Mouse (Mus musculus) heart, embryonic 10.5 days (tissue): Measurements from ENCODE around the gene Paox. TPM values are rescaled to one million over a fixed set of nuclear protein-coding genes. Genes with fewer than 3 reads are reported as not detected.

Experiments used
- DNase-seq: peaks from one replicate; pipeline ENCODE4 v3.0.0-alpha.2; 2017; ENCODE audit warnings: low spot score
- H3K27ac ChIP-seq: fragments of 300-500 bp; sonication (generic); 2 replicates; pipeline ENCODE4 v1.5.1; 2016; ENCODE audit warnings: mild to moderate bottlenecking
- H3K27me3 ChIP-seq: fragments of 300-500 bp; sonication (generic); 2 replicates; pipeline ENCODE4 v1.6.1; 2016; ENCODE audit warnings: mild to moderate bottlenecking; ENCODE audit not compliant: poor library complexity, insufficient read depth, severe bottlenecking
- H3K36me3 ChIP-seq: fragments of 300-500 bp; sonication (generic); 2 replicates; pipeline ENCODE4 v1.6.1; 2016; ENCODE audit warnings: mild to moderate bottlenecking, moderate library complexity
- H3K4me1 ChIP-seq: fragments of 300-500 bp; sonication (generic); 2 replicates; pipeline ENCODE4 v1.6.1; 2016; ENCODE audit warnings: mild to moderate bottlenecking
- H3K4me3 ChIP-seq: fragments of 300-500 bp; sonication (generic); 2 replicates; pipeline ENCODE4 v1.5.1; 2016; ENCODE audit warnings: mild to moderate bottlenecking, moderate library complexity
- H3K9me3 ChIP-seq: fragments of 300-500 bp; sonication (generic); 2 replicates; pipeline ENCODE4 v1.6.1; 2016; ENCODE audit warnings: mild to moderate bottlenecking, moderate library complexity
- WGBS: fragments of 180-500 bp; shearing (Covaris S2); methylation state at CpG from one replicate; pipeline ENCODE4 v1.1.7; 2016; 5-methylcytosine and 5-hydroxymethylcytosine counted together
- polyA plus RNA-seq: library from polyadenylated mRNA; unstranded; fragments of >200 nt; fragmentation: Nextera tagmentation; extraction: Ambion mirVana; gene quantifications from 2 replicates; pipeline ENCODE4 v1.2.1, GENCODE M21; 2016

Paox gene
- polyA plus RNA-seq, 1 experiment from 2014 or later: 20.2 TPM

DNA sequence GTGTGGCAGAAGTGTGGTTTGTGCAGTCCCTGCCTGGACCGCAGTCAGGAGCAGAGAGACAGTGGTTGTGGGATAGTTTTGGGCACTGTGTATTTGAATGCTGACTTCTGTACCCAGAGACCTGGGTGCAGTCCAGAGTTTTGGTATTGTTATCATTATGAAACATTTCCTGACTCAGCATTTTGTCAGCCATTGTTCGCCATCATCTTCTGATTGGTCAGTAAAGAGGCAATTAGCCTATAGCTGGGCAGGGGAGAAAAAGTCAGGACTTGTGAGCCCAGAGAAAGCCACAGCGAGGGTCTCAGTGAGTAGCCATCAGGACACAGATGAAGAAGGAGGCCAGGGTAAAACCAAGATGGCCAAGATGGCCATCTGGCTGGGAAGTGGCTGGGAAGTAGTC lies 44.8 kb downstream of the Paox start:
- Histone ChIP-seq H3K27me3 (peaks cover 37% of the 10 kb centered on the region), H3K36me3 (no peaks in the 10 kb centered on the region), H3K4me1 (no peaks in the 10 kb centered on the region), H3K9me3 (no peaks in the 10 kb centered on the region), H3K27ac (no peak overlapping the region), H3K4me3 (no peak overlapping the region)
- WGBS: 73% methylated on average over 3 of the region's 3 CpGs
- no peak for DNase-seq

DNA sequence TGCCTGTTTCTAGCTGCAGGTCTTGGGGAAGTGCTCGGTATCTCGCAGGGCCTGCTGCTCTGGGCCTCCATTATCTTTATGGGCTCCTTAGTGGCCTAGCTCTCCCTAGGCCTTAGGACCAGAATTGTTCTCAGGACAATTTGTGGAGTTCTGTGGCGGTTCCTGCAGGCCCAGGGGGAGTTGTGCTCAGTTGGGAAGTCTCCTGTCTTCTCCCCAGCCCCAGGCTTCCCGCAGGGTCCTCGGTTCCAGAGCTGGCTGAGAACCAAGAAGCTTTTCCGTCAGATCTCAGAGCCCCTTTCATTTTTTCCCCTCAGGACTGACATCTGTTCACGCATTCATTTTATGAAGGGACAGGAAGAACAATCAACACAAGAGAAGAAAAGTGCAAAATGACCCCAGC lies 49.1 kb downstream of the Paox start, which contains the start of gene Olfr522:
Gene Olfr522, minus strand, starts transcription at position 101 of the 400 bp plus-strand sequence.
- no peaks in the 10 kb centered on the region for H3K36me3 ChIP-seq
- H3K9me3 ChIP-seq: no peaks in the 10 kb centered on the region
- H3K4me3 ChIP-seq: no peak within 1 kb of the TSS
- H3K4me1 ChIP-seq: no peaks in the 10 kb centered on the region
- no peak within 1 kb of the TSS for H3K27ac ChIP-seq
- WGBS: 65% methylated on average over 7 of the region's 7 CpGs
- 0 out of 2 replicates have a peak, but pooled peaks cover 4% of the 10 kb centered on the region for H3K27me3 ChIP-seq
- no peak for DNase-seq

DNA sequence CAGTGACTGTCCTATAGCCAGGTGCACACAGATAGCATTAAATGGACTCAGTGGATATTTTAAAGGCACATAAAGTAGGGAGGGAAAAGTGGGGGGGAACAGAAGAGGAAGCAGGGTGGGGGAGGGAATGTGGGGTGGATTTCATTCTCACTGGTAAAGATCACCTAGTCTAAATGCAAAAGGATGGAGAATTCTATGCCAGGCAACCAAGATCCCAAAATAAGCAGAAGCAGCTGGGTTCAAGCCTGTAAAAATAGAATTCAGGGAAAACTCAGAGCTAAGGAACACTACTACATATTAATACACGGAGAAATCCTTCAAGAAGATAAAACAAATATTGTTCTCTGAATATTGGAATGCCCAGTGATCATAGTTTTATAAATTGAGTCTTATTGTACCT lies 52.4 kb downstream of the Paox start:
- DNase-seq: no peak
- Histone ChIP-seq H3K27me3 (no peaks in the 10 kb centered on the region; the same call in 1 of the 2 replicates), H3K4me1 (no peaks in the 10 kb centered on the region), H3K4me3 (no peak overlapping the region), H3K9me3 (no peaks in the 10 kb centered on the region), H3K36me3 (no peaks in the 10 kb centered on the region), H3K27ac (no peak overlapping the region)
- 76% methylated on average over 1 of the region's 1 CpGs for WGBS

DNA sequence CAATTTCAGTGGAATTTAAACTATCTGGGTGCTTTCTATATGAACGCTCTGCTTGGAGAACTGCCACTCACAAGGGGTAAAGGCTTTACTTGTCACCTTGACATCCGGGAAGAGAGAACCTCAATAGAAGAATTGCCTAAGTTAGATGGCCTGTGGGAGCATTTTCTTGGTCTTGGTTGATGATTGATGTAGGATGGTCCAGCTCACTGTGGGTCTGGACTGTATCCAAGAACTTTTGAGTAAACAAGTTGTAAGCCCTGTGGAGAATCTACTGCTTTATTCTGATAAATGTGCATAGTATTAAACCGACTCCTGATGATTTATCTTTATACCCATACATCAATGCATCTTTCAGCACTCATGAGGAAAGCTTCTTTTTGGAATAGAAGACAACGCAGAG lies 53.8 kb downstream of the Paox start:
- Histone ChIP-seq H3K4me3 (no peak overlapping the region), H3K27me3 (no peaks in the 10 kb centered on the region; the same call in 1 of the 2 replicates), H3K4me1 (no peaks in the 10 kb centered on the region), H3K9me3 (no peaks in the 10 kb centered on the region), H3K27ac (no peak overlapping the region), H3K36me3 (no peaks in the 10 kb centered on the region)
- no peak for DNase-seq
- 79% methylated on average over 4 of the region's 4 CpGs for WGBS

DNA sequence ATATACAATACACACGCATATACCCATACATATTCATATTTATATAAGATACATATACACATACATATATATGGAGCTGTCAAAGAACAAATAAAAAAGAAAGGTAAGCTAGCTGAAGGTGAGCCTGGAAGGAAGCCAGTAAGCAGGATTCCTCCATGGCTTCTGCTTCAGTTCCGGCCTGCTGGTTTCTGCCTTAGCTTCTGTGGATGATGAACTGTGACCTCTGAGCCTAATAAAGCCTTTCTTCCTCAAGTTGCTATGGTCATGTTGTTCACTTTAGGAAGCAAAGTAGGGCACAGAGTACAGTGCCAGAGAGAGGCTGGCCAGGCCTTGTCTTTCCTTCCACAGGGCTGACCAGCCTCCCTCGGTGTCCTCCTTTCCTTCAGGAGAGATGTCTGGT lies 55.3 kb downstream of the Paox start:
- no peaks in the 10 kb centered on the region for H3K9me3 ChIP-seq
- no peak overlapping the region for H3K27ac ChIP-seq
- no peak for DNase-seq
- no peaks in the 10 kb centered on the region for H3K36me3 ChIP-seq
- H3K4me1 ChIP-seq: no peaks in the 10 kb centered on the region
- H3K4me3 ChIP-seq: no peak overlapping the region
- H3K27me3 ChIP-seq: no peaks in the 10 kb centered on the region; the same call in 1 of the 2 replicates
- 83% methylated on average over 3 of the region's 3 CpGs for WGBS

DNA sequence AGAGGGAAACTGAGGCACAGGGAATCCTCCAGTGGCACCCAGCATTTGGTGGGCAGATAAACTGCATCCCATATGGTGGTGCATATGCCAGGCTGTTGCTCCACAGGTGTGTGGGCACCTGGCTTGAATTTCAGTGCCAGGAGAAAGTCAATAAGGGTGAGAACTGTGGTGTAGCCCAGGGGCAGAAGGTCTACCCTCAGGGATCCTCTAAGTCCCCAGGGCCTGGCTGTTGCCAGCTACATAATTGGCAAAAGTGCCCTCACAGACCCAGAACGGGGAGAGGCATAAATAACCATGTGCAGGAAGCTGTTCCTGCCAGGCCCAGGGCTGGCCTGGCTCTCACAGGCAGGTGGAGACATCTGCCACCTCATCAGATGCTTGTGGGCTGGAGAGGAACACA lies 57.3 kb downstream of the Paox start, which contains the start of gene Olfr523:
Gene Olfr523, plus strand, starts transcription at position 282 of the 400 bp plus-strand sequence.
- no peaks in the 10 kb centered on the region for H3K9me3 ChIP-seq
- whole genome bisulfite sequencing: 50% methylated on average over 1 of the region's 1 CpGs
- DNase-seq: no peak
- H3K27me3 ChIP-seq: peaks cover 5% of the 10 kb centered on the region; the same call in 1 of the 2 replicates
- H3K27ac ChIP-seq: no peak within 1 kb of the TSS
- no peaks in the 10 kb centered on the region for H3K4me1 ChIP-seq
- no peaks in the 10 kb centered on the region for H3K36me3 ChIP-seq
- H3K4me3 ChIP-seq: no peak within 1 kb of the TSS

DNA sequence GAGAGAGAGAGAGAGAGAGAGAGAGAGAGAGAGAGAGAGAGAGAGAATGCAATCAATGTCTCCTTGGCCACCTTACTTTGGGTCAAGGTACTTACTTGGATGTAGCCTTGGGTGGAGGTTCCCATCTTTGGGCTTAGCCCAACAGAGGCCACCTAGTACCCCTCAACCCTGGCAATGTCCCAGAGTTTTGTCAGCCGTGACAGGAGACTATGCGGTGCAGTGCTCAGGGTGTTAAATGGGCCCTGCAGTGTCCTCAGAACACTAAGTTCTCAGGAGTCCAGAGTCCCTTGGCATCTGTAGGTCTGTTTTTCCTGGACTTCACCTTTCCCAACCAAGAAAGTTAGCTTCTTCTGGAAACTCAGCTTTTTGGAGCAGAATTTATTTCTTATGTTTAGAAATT lies 63.6 kb downstream of the Paox start:
- Histone ChIP-seq H3K4me1 (no peaks in the 10 kb centered on the region), H3K27ac (no peak overlapping the region), H3K27me3 (peaks cover 5% of the 10 kb centered on the region; the same call in 1 of the 2 replicates), H3K36me3 (no peaks in the 10 kb centered on the region), H3K9me3 (no peaks in the 10 kb centered on the region), H3K4me3 (no peak overlapping the region)
- DNase-seq: no peak
- WGBS: 79% methylated on average over 2 of the region's 2 CpGs

DNA sequence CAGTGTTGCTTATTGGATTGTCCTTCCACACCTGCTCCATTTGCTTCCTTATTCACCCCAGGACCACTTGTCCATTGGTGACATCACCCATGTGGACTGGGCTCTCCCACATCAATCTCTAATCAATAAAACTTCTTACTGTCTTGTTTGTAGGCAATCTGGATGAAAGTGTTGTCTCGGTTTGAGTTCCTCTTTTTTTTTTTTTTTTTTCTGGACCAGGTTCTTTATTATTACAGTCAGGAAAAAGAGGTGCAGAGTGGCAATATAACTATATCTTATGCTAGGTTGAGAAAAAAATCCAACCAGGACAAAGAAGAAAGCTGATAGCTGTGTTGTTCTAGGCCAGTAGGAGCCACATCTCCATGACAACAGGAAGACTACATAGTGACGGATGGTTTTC lies 65.1 kb downstream of the Paox start:
- no peak overlapping the region for H3K4me3 ChIP-seq

DNA sequence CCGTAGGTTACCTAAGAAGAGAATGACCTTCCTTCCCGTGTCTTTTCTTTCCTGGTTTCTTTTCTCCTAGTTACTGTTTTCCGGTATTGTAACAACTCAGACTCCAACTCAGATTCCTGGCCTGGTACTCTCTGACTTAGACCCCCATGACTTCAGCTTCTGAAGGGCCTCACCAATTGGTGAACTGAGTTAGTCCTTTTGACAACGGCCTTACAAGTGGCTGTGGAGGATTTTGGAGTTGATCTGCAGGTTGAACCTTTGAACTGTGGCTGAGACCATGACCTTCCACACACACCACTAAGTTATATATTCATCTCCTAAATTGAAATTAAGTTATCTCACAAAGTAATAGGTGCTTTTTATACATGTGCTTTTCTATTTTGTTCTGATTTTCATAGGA lies 68.6 kb downstream of the Paox start:
- Histone ChIP-seq H3K4me3 (no peak overlapping the region), H3K36me3 (no peaks in the 10 kb centered on the region), H3K9me3 (no peaks in the 10 kb centered on the region), H3K4me1 (no peaks in the 10 kb centered on the region), H3K27me3 (no peaks in the 10 kb centered on the region; the same call in 1 of the 2 replicates), H3K27ac (no peak overlapping the region)
- no peak for DNase-seq
- 78% methylated on average over 4 of the region's 4 CpGs for WGBS

More for the DNA sequence above, 65.1 kb downstream of the Paox start:
- Histone ChIP-seq H3K9me3 (no peaks in the 10 kb centered on the region), H3K4me1 (no peaks in the 10 kb centered on the region), H3K36me3 (no peaks in the 10 kb centered on the region), H3K27me3 (peaks cover 5% of the 10 kb centered on the region; the same call in 1 of the 2 replicates), H3K27ac (no peak overlapping the region)
- no peak for DNase-seq
- 69% methylated on average over 2 of the region's 2 CpGs for WGBS

Other genes starting within 250 kb of the Paox start
- gene Kndc1, start 221.1 kb upstream of the Paox start, polyA plus RNA-seq: 0.07 and 0.18 TPM in 2 replicates
- gene Utf1, start 172.0 kb upstream of the Paox start, polyA plus RNA-seq: 0.14 TPM in 1 of 2 replicates, not detected in the other
- gene 6430531B16Rik, start 137.0 kb upstream of the Paox start, polyA plus RNA-seq: 0.33 TPM in 1 of 2 replicates, not detected in the other
- gene Adam8, start 123.2 kb upstream of the Paox start, polyA plus RNA-seq: 0.57 and 1.3 TPM in 2 replicates
- gene Zfp511, start 79.4 kb upstream of the Paox start, polyA plus RNA-seq: 36.8 and 36.9 TPM in 2 replicates
- gene Tubgcp2, start 79.1 kb upstream of the Paox start, polyA plus RNA-seq: 50.8 and 55.4 TPM in 2 replicates
- gene Msx3, start 66.7 kb upstream of the Paox start, polyA plus RNA-seq: not detected in 2 replicates
- gene Caly, start 33.3 kb upstream of the Paox start, polyA plus RNA-seq: 0.30 and 0.45 TPM in 2 replicates
- not detected in 2 replicates for gene Prap1, start 22.4 kb upstream of the Paox start, polyA plus RNA-seq
- gene Fuom, start 13.4 kb upstream of the Paox start, polyA plus RNA-seq: 41.0 and 59.9 TPM in 2 replicates
- gene Echs1, start 677 bp downstream of the Paox start, polyA plus RNA-seq: 171 and 175 TPM in 2 replicates
- 29.3 and 35.7 TPM in 2 replicates for gene Mtg1, start 21.8 kb downstream of the Paox start, polyA plus RNA-seq
- 0.10 TPM in 1 of 2 replicates, not detected in the other for gene Sprn, start 39.1 kb downstream of the Paox start, polyA plus RNA-seq
- gene Olfr522, start 49.0 kb downstream of the Paox start, polyA plus RNA-seq: not detected in 2 replicates
- not detected in 2 replicates for gene Olfr523, start 57.4 kb downstream of the Paox start, polyA plus RNA-seq
- gene Olfr524, start 90.2 kb downstream of the Paox start, polyA plus RNA-seq: not detected in 2 replicates
- not detected in 2 replicates for gene Cd163l1, start 102.5 kb downstream of the Paox start, polyA plus RNA-seq
- not detected in 2 replicates for gene 5830411N06Rik, start 131.5 kb downstream of the Paox start, polyA plus RNA-seq
- not detected in 2 replicates for gene Olfr525, start 205.1 kb downstream of the Paox start, polyA plus RNA-seq
- gene Olfr527, start 218.2 kb downstream of the Paox start, polyA plus RNA-seq: not detected in 2 replicates
- not detected in 2 replicates for gene Olfr60, start 245.9 kb downstream of the Paox start, polyA plus RNA-seq